Mouse (Mus musculus) brain, embryonic 14.5 days (tissue): Measurements from ENCODE around the gene Ltk. TPM values are rescaled to one million over a fixed set of nuclear protein-coding genes. Genes with fewer than 3 reads are reported as not detected.

Experiments
- DNase-seq: peaks from one replicate; pipeline ENCODE4 v3.0.0-alpha.2; 2011; ENCODE audit warnings: low read depth
- CTCF ChIP-seq: fragments of 200-500 bp; IDR thresholded peaks from 2 replicates; pipeline ENCODE4 v1.5.1; 2012; ENCODE audit warnings: inconsistent platforms, mild to moderate bottlenecking, moderate library complexity, borderline replicate concordance; ENCODE audit not compliant: insufficient read depth, insufficient read length; ENCODE audit errors: extremely low read depth
- POLR2A ChIP-seq: fragments of 200-500 bp; IDR thresholded peaks from 2 replicates; pipeline ENCODE4 v1.6.1; 2012; ENCODE audit warnings: mild to moderate bottlenecking, inconsistent platforms, borderline replicate concordance; ENCODE audit not compliant: poor library complexity, insufficient read depth, insufficient read length, severe bottlenecking; ENCODE audit errors: extremely low read depth
- polyA plus RNA-seq: library from polyadenylated mRNA; depleted of rRNA; stranded (reverse); fragments of >200 nt; gene quantifications from 2 replicates; pipeline ENCODE4 v1.2.3, GENCODE M21; 2012

The Ltk gene
- polyA plus RNA-seq, 1 experiment, result 3.3 TPM

DNA sequence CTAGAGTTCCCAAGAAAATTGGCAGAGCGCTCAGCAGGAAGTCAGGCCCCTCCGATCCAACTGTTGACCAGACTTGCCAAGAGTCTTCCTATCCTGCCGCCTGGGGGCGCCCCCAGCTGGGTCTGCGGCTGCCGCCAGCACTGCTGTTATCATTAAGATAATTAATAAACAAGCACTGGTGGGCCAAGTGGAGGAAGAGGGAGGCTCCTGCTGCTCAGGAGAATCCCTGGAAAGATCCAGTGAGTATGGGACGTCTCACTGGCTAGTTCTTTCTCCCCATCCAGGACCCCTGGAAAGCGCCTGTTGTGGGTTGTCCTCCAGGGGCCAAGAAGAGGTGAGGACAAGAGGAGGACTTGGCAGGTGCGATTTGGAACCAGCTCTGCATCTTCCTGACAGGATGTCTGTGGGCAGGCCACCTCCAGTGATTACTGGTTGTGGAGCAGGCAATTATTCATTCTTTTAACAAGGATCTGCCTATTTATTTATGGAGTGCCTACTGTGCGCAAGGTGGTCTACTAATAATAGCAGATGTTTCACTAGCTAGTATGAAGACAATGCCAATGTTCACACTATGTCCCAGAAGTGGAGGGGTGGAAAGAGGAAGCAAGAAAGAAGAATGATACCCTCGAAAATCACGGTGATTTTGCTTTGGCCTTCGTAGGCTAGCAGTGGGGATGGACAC is 38.2 kb upstream of the Ltk start:
- TF ChIP-seq POLR2A, result no peak
- TF ChIP-seq CTCF, result peak; percentile 60
- DNase-seq, result peak; percentile 78

DNA sequence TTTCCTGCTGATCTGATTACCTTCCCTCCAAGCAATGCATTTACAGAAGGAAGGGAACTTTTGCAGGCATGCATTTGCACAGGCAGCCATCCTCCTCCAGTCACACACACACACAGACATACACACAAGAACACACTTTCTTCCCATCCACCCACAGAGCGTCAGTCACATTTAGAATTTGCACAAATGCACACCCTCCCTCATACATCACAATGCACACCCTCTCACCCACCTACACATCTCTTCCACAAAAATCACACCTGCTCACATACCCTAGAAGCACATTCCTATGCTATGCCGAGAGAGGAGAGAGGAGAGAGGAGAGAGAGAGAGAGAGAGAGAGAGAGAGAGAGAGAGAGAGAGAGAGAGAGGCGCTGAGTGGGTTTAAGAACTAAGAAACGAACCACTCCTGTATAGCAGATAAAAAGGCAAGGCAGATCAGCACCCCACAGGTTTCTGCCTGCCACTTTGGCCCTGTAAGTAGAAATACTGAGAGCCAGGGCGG is 37.1 kb upstream of the Ltk start, which contains the start of gene Tyro3:
Gene Tyro3, plus strand, starts transcription at position 455 of the 505 bp plus-strand sequence.
- TF ChIP-seq CTCF (no peak), POLR2A (no peak)
- DNase-seq, result no peak

DNA sequence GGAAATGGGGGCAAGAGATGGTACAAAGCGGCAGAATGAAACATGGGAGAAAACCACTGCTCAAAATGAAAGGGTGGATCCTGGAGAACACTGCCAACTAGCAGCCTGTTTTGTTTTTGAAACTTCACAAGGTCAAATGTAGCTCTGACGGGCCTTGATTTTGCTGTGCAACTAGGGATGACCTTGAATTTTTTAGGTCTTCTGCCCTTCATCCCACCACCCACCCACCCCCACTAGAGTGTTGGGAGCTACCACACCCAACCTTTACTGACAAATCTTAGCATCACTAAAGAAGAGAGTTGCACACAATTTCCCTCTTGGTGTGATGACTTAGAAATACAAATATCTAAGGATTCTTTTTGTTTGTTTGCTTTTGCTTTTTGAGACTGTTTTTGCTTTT is 29.8 kb upstream of the Ltk start:
- DNase-seq, result no peak
- no peak for TF ChIP-seq CTCF
- TF ChIP-seq POLR2A, result no peak

DNA sequence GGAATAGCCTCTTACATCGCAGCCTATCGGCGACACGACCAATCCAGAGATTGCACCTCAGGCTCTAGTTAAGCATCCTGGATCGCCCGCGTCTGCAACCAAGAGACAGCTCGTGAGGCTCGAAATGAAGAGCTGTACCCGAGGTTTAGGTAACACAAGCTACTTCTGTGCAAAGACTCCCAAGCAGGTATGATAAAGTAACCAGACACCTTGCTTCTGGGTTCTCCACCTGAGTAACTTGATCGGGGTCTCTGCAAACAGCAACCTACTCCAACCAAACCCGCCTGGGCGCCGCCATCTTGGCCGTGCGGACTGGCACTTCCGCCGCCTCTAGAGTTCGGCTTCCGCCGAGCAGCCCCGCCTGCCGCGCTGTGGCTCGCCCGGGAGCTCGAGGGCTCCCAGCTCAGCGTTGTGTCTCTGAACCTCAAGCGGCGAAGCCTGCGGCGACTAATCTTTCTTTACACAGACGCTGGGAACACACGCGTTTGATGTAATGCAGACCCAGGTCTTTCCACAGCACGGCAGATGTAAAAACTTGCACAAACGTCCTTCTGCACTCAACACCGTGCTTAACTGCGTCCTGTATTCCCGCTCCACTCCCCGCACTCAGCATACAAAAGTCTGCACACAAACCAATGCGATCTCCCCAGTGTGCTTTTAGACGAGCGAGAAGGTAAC is 27.1 kb upstream of the Ltk start, which contains the start of gene Rpap1:
Gene Rpap1, minus strand, starts transcription at position 332 of the 678 bp plus-strand sequence.
- no peak for TF ChIP-seq CTCF
- peak; percentile 92 for TF ChIP-seq POLR2A
- peak; percentile 94 for DNase-seq

DNA sequence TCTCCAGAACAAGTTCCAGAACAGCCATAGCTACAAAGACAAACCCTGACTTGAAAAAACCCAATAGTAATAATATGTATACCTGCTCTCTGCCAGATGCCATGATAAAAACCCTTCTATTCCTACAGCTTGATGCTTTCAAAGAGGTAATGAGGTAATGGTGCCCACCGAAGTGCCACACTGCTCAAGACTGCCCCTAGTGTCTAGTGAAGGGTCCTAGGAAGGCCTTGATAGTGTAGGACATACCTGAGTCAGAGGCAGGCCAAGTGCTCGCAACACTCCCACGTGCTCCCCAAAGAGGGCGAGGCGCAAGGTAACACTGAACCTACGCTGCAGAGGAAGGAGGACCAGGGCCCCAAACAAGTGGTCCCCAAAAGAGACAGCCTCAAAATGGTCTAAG is 7.0 kb upstream of the Ltk start:
- DNase-seq, result no peak
- TF ChIP-seq POLR2A (no peak), CTCF (peak; percentile 22; the same call in 1 of the 2 replicates)

DNA sequence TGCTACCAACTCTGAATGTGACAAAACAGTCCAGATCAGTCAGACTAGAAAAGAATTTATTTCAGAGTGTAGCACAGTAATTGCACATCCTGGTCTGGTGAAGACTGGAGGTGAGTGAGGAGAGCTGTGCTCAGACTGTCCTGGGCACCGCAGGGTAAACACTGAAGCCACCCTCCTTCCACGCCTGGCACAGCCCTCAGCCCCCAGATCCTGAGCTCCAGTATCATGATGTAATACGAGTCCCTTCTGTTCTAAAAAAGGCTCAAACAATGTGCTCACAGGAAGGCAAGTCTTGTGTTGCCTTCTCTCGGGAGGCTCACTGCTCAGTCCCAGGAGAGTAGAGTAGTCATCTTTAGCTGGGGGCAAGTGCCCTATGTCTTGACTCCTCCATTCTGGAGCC is 3.7 kb upstream of the Ltk start:
- DNase-seq, result no peak
- TF ChIP-seq CTCF (no peak), POLR2A (no peak)

DNA sequence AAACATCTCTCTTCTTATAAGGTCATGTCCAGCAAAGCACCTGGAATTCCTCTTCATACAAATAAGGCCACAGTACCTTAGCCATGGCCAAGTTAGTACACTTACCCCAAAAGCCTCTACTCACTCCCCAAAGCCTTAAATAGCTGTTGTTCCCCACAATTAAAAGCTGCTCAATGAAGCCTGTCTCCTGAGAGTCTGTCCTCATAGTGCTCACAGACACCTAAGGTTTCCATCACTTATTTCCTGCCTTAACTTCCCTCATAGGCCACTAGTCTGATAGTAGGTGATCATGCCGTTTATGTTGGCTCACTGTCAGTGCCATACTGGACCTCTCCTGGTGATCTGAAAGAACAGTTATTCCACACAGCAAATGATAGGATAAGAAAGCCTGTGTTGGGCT is 2.0 kb upstream of the Ltk start:
- TF ChIP-seq POLR2A (no peak), CTCF (no peak)
- DNase-seq, result no peak

DNA sequence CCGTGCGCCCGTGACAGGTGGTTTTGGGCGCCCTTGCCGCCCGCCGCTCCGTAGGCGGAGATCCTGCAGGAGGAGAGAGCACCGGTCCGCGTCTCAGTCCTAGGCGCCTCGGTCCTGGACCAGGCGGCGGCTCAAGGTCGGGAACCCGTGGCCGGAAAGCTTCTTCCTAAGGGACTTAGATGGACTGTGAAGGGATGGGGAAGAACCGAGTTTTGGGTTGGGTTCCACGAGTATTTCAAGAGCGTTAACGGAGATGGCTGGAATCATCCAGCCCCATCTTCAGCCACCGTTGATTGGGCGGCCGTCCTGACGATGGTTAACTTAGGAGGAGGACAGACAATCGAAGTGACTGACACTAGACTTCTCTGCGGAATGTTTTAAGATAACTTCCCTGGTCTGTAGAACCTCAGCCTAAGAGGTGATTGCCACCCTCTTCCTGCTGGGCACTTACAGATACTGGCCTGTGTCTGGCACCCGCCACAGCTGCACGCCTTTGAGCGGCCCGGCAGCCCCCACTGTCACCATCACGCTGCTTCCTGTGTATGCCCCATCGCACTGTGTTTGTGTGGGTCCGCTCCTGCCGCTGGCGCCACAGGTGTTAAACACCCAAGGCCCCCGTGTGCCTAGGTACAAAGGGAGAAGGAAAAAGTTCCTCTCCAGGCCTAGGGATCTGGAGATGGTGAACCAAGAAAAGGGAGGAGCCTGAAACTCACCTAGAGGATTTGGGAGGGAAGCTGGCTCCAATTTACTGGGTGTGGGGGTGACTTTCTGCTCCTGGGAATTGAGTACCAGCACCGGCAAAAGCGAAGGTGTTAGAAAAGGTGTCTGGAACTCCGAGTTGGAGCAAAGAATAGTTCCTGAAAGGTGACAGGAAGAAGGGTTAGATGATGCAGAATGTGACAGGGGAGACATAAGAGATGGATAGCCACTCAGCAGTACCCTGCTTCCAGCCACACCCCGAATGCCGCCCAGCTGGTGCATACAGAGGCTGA is 1.1 kb downstream of the Ltk start:
- TF ChIP-seq CTCF (no peak), POLR2A (no peak)
- no peak for DNase-seq

DNA sequence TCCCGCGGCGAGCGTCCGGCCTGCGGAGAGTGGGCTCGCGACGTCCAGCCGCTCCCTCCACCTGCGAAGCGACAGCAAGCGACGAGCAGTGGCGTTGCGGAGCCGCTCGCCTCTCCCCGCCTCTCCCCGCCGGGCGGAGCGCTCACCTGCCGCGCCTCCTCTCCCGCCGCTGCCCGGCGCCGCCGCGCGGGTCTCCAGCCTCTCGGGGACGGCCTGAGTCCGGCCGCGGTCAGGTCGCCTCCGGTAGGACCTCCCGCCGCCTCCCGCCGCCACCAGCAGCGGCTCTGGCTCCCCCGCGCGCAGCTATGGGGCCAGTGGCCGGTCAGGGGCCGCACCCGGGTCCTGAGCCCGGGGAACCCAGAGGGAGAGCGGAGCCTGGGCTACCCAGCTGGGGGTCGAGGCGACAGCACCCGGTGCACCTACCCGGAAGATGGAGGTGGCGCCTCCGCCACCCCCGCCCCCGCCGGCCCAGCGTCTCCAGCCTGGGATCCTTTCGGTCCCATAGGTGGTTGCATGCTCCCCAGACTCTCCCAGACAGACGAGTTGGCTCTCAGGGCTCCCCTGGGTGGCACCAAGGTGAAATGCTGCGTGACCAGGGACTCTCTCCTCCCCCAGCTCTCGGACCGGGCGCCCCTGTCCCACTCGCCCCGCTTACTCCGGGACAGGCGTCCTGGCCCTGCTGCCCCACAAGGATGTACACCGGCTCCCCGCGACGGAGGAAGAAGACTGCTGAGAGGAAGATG is 2.0 kb downstream of the Ltk start:
- TF ChIP-seq CTCF, result no peak
- no peak for TF ChIP-seq POLR2A
- DNase-seq, result peak; percentile 30

DNA sequence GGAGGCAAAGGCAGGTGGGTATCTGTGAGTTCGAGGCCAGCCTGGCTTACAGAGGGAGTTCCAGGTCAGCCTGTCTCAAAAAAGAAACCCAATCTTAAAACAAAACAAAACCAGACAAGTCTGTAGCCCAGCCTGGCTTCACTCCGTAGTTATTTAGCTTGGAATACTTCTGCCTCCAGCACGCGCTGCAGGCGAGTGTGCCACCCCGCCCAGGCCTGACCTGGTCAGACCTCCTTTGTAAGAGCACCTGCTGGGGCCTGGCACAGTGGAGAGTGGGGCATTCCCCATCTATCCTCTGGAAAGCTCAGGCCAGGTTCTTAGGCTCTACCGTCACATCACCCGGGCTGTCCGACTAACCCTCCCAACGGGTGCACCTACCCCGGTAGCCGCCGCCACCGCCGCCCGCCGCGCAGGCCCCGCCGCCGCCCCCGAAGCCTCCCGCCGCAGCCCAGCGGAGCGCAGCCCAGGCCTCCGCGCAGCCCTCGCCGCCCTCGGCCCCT is 2.6 kb downstream of the Ltk start:
- TF ChIP-seq CTCF, result no peak
- TF ChIP-seq POLR2A, result no peak
- peak; percentile 21 for DNase-seq
